Mouse (Mus musculus) bone marrow, adult 2 months (tissue): ENCODE results near the gene Grifin. TPM values are rescaled to one million over a fixed set of nuclear protein-coding genes. Genes with fewer than 3 reads are reported as not detected.

ENCODE experiments used
- H3K27ac ChIP-seq: fragments of 200-500 bp; 2 replicates; pipeline ENCODE4 v1.5.1; 2012; ENCODE audit warnings: low read depth, mild to moderate bottlenecking, control low read depth, inconsistent platforms, low read length; ENCODE audit not compliant: control insufficient read depth, poor library complexity, insufficient read depth
- H3K4me1 ChIP-seq: fragments of 200-500 bp; 2 replicates; pipeline ENCODE4 v1.6.1; 2011; ENCODE audit warnings: low read length; ENCODE audit not compliant: control insufficient read depth, insufficient read depth
- H3K4me3 ChIP-seq: fragments of 200-500 bp; replicated peaks from 2 replicates; pipeline ENCODE3; 2011; ENCODE audit warnings: mild to moderate bottlenecking, low read depth, low read length, control low read depth; ENCODE audit not compliant: control insufficient read depth
- CTCF ChIP-seq: fragments of 200-500 bp; IDR thresholded peaks from 2 replicates; pipeline ENCODE4 v1.5.1; 2011; ENCODE audit warnings: low read length, control low read depth; ENCODE audit not compliant: control insufficient read depth, insufficient read depth
- POLR2A ChIP-seq: fragments of 200-500 bp; IDR thresholded peaks from 2 replicates; pipeline ENCODE4 v1.6.1; 2011; ENCODE audit warnings: low read depth, mild to moderate bottlenecking, control low read depth, low read length, borderline replicate concordance; ENCODE audit not compliant: control insufficient read depth
- WGBS: fragments of 180-500 bp; shearing (Covaris S2); methylation state at CpG from one replicate; pipeline ENCODE4 v1.1.7; 2018; 5-methylcytosine and 5-hydroxymethylcytosine counted together
- polyA plus RNA-seq: library from polyadenylated mRNA; stranded (reverse); fragments of >200 nt; gene quantifications from 2 replicates; pipeline ENCODE4 v1.2.4, GENCODE M21; 2011; ENCODE audit warnings: low replicate concordance; ENCODE audit not compliant: missing spikeins, insufficient read depth, insufficient read length

Gene Grifin
- polyA plus RNA-seq, 1 experiment: not detected

GRCm38 (mm10) chr5:140568321-140568970, 3.6 kb upstream of the Grifin start:
- Histone ChIP-seq H3K27ac (no peak overlapping the region), H3K4me3 (no peak overlapping the region), H3K4me1 (no peaks in the 10 kb centered on the region; the same call in 1 of the 2 replicates)
- WGBS: 34% methylated on average over 10 of the region's 10 CpGs
- TF ChIP-seq POLR2A (no peak), CTCF (peak; percentile 80)

DNA sequence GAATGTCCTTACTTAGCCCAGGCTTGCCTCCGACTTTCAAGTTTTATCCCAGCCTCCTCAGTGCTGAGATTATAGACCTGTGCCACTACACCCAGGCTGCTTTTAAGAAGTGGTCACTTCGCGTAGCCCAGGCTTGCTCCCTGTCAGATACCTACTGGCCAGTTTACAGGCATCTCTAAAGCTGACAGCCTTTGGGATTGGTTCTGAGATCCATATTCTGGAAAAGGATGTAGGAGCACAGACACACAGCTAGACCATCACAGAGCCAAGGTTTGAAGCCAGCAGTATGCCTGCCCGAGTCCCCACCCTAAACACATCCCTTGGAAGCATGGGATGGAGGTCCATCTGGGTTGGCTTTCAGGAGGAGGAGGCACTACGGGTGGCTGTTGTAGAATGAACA, 2.9 kb upstream of the Grifin start:
- H3K4me1 ChIP-seq: no peaks in the 10 kb centered on the region; the same call in 1 of the 2 replicates
- TF ChIP-seq POLR2A (no peak), CTCF (no peak)
- no peak overlapping the region for H3K4me3 ChIP-seq
- 69% methylated on average over 5 of the region's 5 CpGs for WGBS
- H3K27ac ChIP-seq: no peak overlapping the region

- 0 out of 2 replicates have a peak overlapping the region, but pooled peaks have one; percentile 1 for H3K27ac ChIP-seq
- no peaks in the 10 kb centered on the region; the same call in 1 of the 2 replicates for H3K4me1 ChIP-seq
- WGBS: 21% methylated on average over 11 of the region's 11 CpGs
- TF ChIP-seq CTCF (no peak), POLR2A (no peak)
- H3K4me3 ChIP-seq: no peak overlapping the region
Measured at GRCm38 (mm10) chr5:140567321-140567720, 2.5 kb upstream of the Grifin start.

- H3K4me1 ChIP-seq: no peaks in the 10 kb centered on the region; the same call in 1 of the 2 replicates
- WGBS: 74% methylated on average over 4 of the region's 4 CpGs
Measured at GRCm38 (mm10) chr5:140566271-140566670, 1.4 kb upstream of the Grifin start.

GRCm38 (mm10) chr5:140565856-140566255, 985 bp upstream of the Grifin start:
- TF ChIP-seq POLR2A (no peak), CTCF (peak; percentile 75)

More at GRCm38 (mm10) chr5:140566271-140566670, 1.4 kb upstream of the Grifin start:
- TF ChIP-seq CTCF (no peak), POLR2A (no peak)
- Histone ChIP-seq H3K27ac (no peak overlapping the region), H3K4me3 (no peak overlapping the region)

DNA sequence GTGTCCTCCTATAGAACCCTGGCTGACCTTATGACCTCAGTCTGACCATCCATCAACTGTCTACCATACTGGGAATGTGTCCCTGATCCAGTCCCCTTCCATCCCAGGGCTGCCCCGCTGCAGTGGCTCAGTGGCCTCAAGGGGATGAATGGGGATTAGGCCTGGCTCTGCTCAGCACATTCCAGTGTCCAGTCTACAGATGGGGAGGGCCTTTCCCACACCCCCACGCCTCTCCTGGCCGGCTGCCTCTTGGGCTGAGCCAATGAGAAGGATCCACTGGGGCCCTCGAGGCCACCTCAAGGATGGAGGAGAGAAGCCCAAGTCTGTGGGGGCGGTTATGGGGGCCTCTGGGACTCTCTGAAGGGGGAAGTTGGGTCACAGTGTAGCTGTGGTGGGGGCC, 580 bp upstream of the Grifin start:
- Histone ChIP-seq H3K4me3 (no peak overlapping the region), H3K27ac (no peak overlapping the region), H3K4me1 (no peaks in the 10 kb centered on the region; the same call in 1 of the 2 replicates)
- TF ChIP-seq POLR2A: no peak
- TF ChIP-seq CTCF: no peak
- WGBS: 47% methylated on average over 5 of the region's 5 CpGs

More at GRCm38 (mm10) chr5:140565856-140566255, 985 bp upstream of the Grifin start:
- 64% methylated on average over 6 of the region's 6 CpGs for WGBS
- Histone ChIP-seq H3K27ac (no peak overlapping the region), H3K4me3 (no peak overlapping the region), H3K4me1 (no peaks in the 10 kb centered on the region; the same call in 1 of the 2 replicates)

DNA sequence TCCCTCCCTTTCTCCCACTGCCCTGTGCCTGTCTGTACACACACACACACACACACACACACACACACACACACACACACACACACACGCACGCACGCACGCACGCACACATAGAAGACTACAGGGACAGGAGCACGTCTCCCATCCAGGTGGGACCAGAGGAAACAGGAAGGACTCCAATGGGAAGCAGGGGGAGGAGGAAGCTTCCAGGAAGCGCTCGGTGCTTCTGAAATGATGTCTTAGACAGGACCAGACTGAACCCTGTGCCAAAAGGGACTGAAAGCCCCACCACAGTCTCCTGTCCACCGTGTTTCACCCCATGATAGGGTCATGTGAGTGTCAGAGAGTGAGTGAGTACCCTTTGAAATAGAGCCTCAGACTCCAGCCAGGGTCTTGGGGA, 2.3 kb downstream of the Grifin start:
- H3K4me3 ChIP-seq: no peak overlapping the region
- TF ChIP-seq POLR2A: no peak
- no peak for TF ChIP-seq CTCF
- H3K27ac ChIP-seq: no peak overlapping the region
- 77% methylated on average over 9 of the region's 9 CpGs for WGBS
- H3K4me1 ChIP-seq: no peaks in the 10 kb centered on the region; the same call in 1 of the 2 replicates

DNA sequence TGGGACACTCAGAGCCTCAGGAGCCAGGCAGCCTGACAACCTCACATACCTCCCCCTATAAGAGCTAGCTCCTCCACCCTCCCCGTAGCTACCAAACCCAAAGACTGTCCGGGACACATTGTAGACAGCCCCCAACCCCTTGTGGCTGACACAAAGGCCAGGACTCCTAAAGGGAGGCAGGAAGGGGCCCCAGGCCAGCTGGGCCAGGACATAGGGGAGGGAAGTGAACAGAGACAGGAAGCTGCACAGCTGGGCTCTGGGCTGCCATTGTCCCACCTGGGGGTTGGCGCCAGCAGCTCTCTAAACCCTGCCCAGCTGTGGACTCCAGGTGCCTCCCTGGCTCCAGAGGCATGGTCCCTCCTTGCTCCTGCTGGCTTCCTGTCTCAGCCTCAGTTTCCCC, 8.0 kb downstream of the Grifin start:
- H3K4me1 ChIP-seq: no peaks in the 10 kb centered on the region; the same call in 1 of the 2 replicates
- no peak overlapping the region for H3K27ac ChIP-seq
- 44% methylated on average over 3 of the region's 3 CpGs for WGBS
- no peak overlapping the region for H3K4me3 ChIP-seq
- TF ChIP-seq CTCF (no peak), POLR2A (no peak)
